Mouse (Mus musculus): Measurements from ENCODE around the gene Acss3.

Acss3 gene

GRCm38 (mm10) chr10:107123529-107124335 is at the start of gene Acss3:
Gene Acss3 (minus strand): TSS chr10:107123668.
- no peak for DNase-seq (ENCODE audit: low read depth in 1 of 2, low spot score in 2 of 2)

- no peak for DNase-seq (ENCODE audit: low read depth in 1 of 2, low spot score in 2 of 2)
These were observed 48.7 kb upstream of the Acss3 start for GRCm38 (mm10) chr10:107172003-107172689.

GRCm38 (mm10) chr10:107166486-107166885 is 43.0 kb upstream of the Acss3 start:
- DNase-seq (ENCODE audit: low read depth in 1 of 2, low spot score in 2 of 2), result no peak

GRCm38 (mm10) chr10:107148759-107149158 is 25.3 kb upstream of the Acss3 start:
- DNase-seq (ENCODE audit: low read depth in 1 of 2, low spot score in 2 of 2), result no peak

GRCm38 (mm10) chr10:107144016-107144415 is 20.5 kb upstream of the Acss3 start:
- no peak for DNase-seq (ENCODE audit: low read depth in 1 of 2, low spot score in 2 of 2)

GRCm38 (mm10) chr10:107142910-107143309 is 19.4 kb upstream of the Acss3 start:
- DNase-seq (ENCODE audit: low read depth in 1 of 2, low spot score in 2 of 2), result no peak

GRCm38 (mm10) chr10:107122744-107123528 is 532 bp downstream of the Acss3 start:
- DNase-seq (ENCODE audit: low read depth in 1 of 2, low spot score in 2 of 2), result no peak

- DNase-seq (ENCODE audit: low read depth in 1 of 2, low spot score in 2 of 2), result no peak
These were observed 2.2 kb downstream of the Acss3 start for GRCm38 (mm10) chr10:107121301-107121700.

- DNase-seq (ENCODE audit: low read depth in 1 of 2, low spot score in 2 of 2), result no peak
These were observed 4.3 kb downstream of the Acss3 start for GRCm38 (mm10) chr10:107119135-107119534.

GRCm38 (mm10) chr10:107116709-107117267 is 6.7 kb downstream of the Acss3 start:
- DNase-seq (ENCODE audit: low read depth in 1 of 2, low spot score in 2 of 2), result no peak

GRCm38 (mm10) chr10:107115930-107116642 is 7.4 kb downstream of the Acss3 start:
- DNase-seq (ENCODE audit: low read depth in 1 of 2, low spot score in 2 of 2), result no peak

- DNase-seq (ENCODE audit: low read depth in 1 of 2, low spot score in 2 of 2), result no peak
These were observed 8.3 kb downstream of the Acss3 start for GRCm38 (mm10) chr10:107115121-107115520.

- DNase-seq (ENCODE audit: low read depth in 1 of 2, low spot score in 2 of 2), result no peak
These were observed 29.0 kb downstream of the Acss3 start for GRCm38 (mm10) chr10:107094452-107094851.

GRCm38 (mm10) chr10:107053846-107054624 is 69.4 kb downstream of the Acss3 start:
- DNase-seq (ENCODE audit: low read depth in 1 of 2, low spot score in 2 of 2), result no peak

- DNase-seq (ENCODE audit: low read depth in 1 of 2, low spot score in 2 of 2), result no peak
These were observed 73.0 kb downstream of the Acss3 start for GRCm38 (mm10) chr10:107050489-107050888.

GRCm38 (mm10) chr10:107042656-107043055 is 80.8 kb downstream of the Acss3 start:
- no peak for DNase-seq (ENCODE audit: low read depth in 1 of 2, low spot score in 2 of 2)

GRCm38 (mm10) chr10:107040837-107041236 is 82.6 kb downstream of the Acss3 start:
- DNase-seq (ENCODE audit: low read depth in 1 of 2, low spot score in 2 of 2), result no peak

- no peak for DNase-seq (ENCODE audit: low read depth in 1 of 2, low spot score in 2 of 2)
These were observed 83.1 kb downstream of the Acss3 start for GRCm38 (mm10) chr10:107040378-107040777.

- no peak for DNase-seq (ENCODE audit: low read depth in 1 of 2, low spot score in 2 of 2)
These were observed 84.3 kb downstream of the Acss3 start for GRCm38 (mm10) chr10:107039211-107039610.

GRCm38 (mm10) chr10:107024254-107024653 is 99.2 kb downstream of the Acss3 start:
- no peak for DNase-seq (ENCODE audit: low read depth in 1 of 2, low spot score in 2 of 2)
